ENCODE assay signal across 19 mouse cellular contexts in the genomic region with DNA sequence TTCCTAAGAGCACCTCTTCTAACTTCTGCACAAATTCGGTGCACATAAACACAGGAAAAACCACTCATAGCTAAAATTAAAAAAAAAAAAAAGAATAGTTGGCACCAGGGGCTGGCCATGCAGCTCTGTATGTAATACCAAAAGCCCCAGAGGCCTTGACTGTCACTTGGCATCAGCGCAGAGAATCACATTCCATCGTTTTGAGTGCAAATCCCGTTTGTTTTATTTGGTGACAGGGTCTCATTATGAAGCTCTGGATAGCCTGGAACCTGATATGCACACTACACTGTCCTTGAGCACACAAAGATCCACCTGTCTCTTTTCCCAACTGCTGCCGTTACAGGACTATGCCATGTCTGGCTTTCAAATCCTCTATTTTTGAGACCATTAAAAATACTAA. TPM values are rescaled to one million over a fixed set of nuclear protein-coding genes. Genes with fewer than 3 reads are reported as not detected.
A peak's percentile ranks its signal among the peaks of the same experiment; 100 is the strongest.
DNase-seq lines count a peak whose midpoint lies in the region; ATAC-seq and TF ChIP-seq lines count a peak whose summit lies in the region.
"Had no signal": no experiment of that assay in that cellular context is flagged by ENCODE, and none has a peak within 500 bp of the region (broad histone marks: within the 10 kb centered on the region; RNA-seq: fewer than 3 reads in every experiment).

No protein-coding gene starts in this region.

- intact Hi-C loops in left cerebral cortex, adult 2 months (cut with DNase I) = no loop called here
- intact Hi-C loops in left cerebral cortex, postnatal 25 days (cut with DNase I) = no loop called here

- no peak for TF ChIP-seq CTCF in left cerebral cortex, adult 2 months (IDR thresholded peaks at IDR 0.05)
- no peak for TF ChIP-seq CTCF in olfactory bulb, adult 2 months (IDR thresholded peaks at IDR 0.05; ENCODE audit: insufficient read depth, low read depth, low read length)

- ATAC-seq in midbrain, embryonic 12.5 days (ENCODE audit: low FRiP score, low read depth) = no peak
- ATAC-seq: intestine, embryonic 15.5 days had no signal

- H3K9me3 ChIP-seq in midbrain, embryonic 12.5 days = no peaks in the 10 kb centered on the region
- H3K9me3 ChIP-seq: embryonic facial prominence, embryonic 13.5 days; intestine, embryonic 15.5 days had no signal

- TF ChIP-seq POLR2A in olfactory bulb, adult 2 months (IDR thresholded peaks at IDR 0.05; ENCODE audit: insufficient read depth, low read depth, low read length) = no peak

- H3K27ac ChIP-seq in left cerebral cortex, adult 2 months = peak overlapping the region; percentile 12; the same call in 1 of the 2 replicates
- peak overlapping the region; percentile 99 for H3K27ac ChIP-seq in midbrain, embryonic 12.5 days (replicated peaks)
- H3K27ac ChIP-seq in olfactory bulb, adult 2 months (ENCODE audit: insufficient read depth, low read depth, low read length) = peak overlapping the region; percentile 46
- H3K27ac ChIP-seq: embryonic facial prominence, embryonic 13.5 days; heart, adult 2 months; intestine, embryonic 15.5 days; macrophage had no signal

- H3K4me2 ChIP-seq in midbrain, embryonic 12.5 days (replicated peaks) = peak overlapping the region; percentile 58
- H3K4me2 ChIP-seq: embryonic facial prominence, embryonic 13.5 days; intestine, embryonic 15.5 days; liver, embryonic 11.5 days; lung, embryonic 14.5 days had no signal

- WGBS in midbrain, embryonic 12.5 days = 65% methylated on average over 5 of the region's 5 CpGs
- WGBS in olfactory bulb, adult 2 months = 44% methylated on average over 5 of the region's 5 CpGs

- no peaks in the 10 kb centered on the region for H3K27me3 ChIP-seq in midbrain, embryonic 12.5 days
- H3K27me3 ChIP-seq: intestine, embryonic 15.5 days had no signal

- H3K4me3 ChIP-seq in left cerebral cortex, adult 2 months = no peak overlapping the region
- H3K4me3 ChIP-seq in midbrain, embryonic 12.5 days = no peak overlapping the region
- H3K4me3 ChIP-seq in olfactory bulb, adult 2 months (ENCODE audit: insufficient read depth, low read depth, low read length) = no peak overlapping the region
- H3K4me3 ChIP-seq: embryonic facial prominence, embryonic 13.5 days; heart, adult 2 months; intestine, embryonic 15.5 days had no signal

- peaks cover 31% of the 10 kb centered on the region for H3K4me1 ChIP-seq in midbrain, embryonic 12.5 days
- peaks cover 6% of the 10 kb centered on the region; the same call in 1 of the 2 replicates for H3K4me1 ChIP-seq in olfactory bulb, adult 2 months (ENCODE audit: control insufficient read depth, insufficient read depth, low read length)

- peak; percentile 60 for DNase-seq in cerebellum, adult 9-10 months
- no peak for DNase-seq in cerebellum, adult 8-10 months
- DNase-seq in left cerebral cortex, adult 2 months (ENCODE audit: extremely low spot score in 1 of 2, low spot score in 2 of 2) = no peak
- DNase-seq in left cerebral cortex, postnatal 25 days (ENCODE audit: low spot score in 2 of 2) = no peak
- no peak for DNase-seq in urinary bladder, postnatal 25 days (ENCODE audit: low spot score)
- no peak for DNase-seq in embryo, embryonic 9.5 days (ENCODE audit: extremely low spot score)
- DNase-seq: adrenal gland, postnatal 25 days; heart, adult 2 months; heart, postnatal 10 days; kidney, postnatal 14 days; lung, embryonic 14.5 days; right cerebral cortex, postnatal 4 days; thymus, adult 18-20 months had no signal

- H3K36me3 ChIP-seq in midbrain, embryonic 12.5 days = no peaks in the 10 kb centered on the region
- H3K36me3 ChIP-seq: embryonic facial prominence, embryonic 13.5 days; intestine, embryonic 15.5 days had no signal

- H3K9ac ChIP-seq in midbrain, embryonic 12.5 days (replicated peaks) = no peak overlapping the region
- H3K9ac ChIP-seq: embryonic facial prominence, embryonic 13.5 days; intestine, embryonic 15.5 days; lung, embryonic 14.5 days had no signal

RNA-seq across cellular contexts. Expression of a gene that starts 2.5 kb away (rescaled TPM):
- total RNA-seq in left cerebral cortex, adult 2 months (2021) = 10 to 100 TPM; 88.5 to 98.9 TPM
- total RNA-seq in left cerebral cortex, postnatal 25 days (2021) = 100 to 1,000 TPM in 1 of 2 experiments, 10 to 100 TPM in 1; 90.4 to 111 TPM
- 177 and 223 TPM in 2 replicates for polyA plus RNA-seq in midbrain, embryonic 12.5 days (2016; fragmentation: Nextera tagmentation; extraction: Ambion mirVana)
- polyA plus RNA-seq in olfactory bulb, adult 2 months (2012; ENCODE audit: insufficient read depth, insufficient read length, low replicate concordance, missing spikeins) = not detected in 2 replicates
- polyA plus RNA-seq: macrophage had no signal

RNA-seq across cellular contexts. Expression of a gene that starts 3.3 kb away (rescaled TPM):
- total RNA-seq in left cerebral cortex, adult 2 months (2021) = 10 to 100 TPM; 55.5 to 59.1 TPM
- total RNA-seq in left cerebral cortex, postnatal 25 days (2021) = 10 to 100 TPM; 62.2 to 64.8 TPM
- 87.2 and 87.5 TPM in 2 replicates for polyA plus RNA-seq in midbrain, embryonic 12.5 days (2016; fragmentation: Nextera tagmentation; extraction: Ambion mirVana)
- not detected in 2 replicates for polyA plus RNA-seq in olfactory bulb, adult 2 months (2012; ENCODE audit: insufficient read depth, insufficient read length, low replicate concordance, missing spikeins)

RNA-seq across cellular contexts. Expression of a gene that starts 3.3 kb away (rescaled TPM):
- 1 to 10 TPM; 4.8 to 4.9 TPM for total RNA-seq in left cerebral cortex, adult 2 months (2021)
- 1 to 10 TPM; 5.4 TPM for total RNA-seq in left cerebral cortex, postnatal 25 days (2021)
- 0.64 and 0.86 TPM in 2 replicates for polyA plus RNA-seq in midbrain, embryonic 12.5 days (2016; fragmentation: Nextera tagmentation; extraction: Ambion mirVana)
- not detected in 2 replicates for polyA plus RNA-seq in olfactory bulb, adult 2 months (2012; ENCODE audit: insufficient read depth, insufficient read length, low replicate concordance, missing spikeins)

RNA-seq across cellular contexts. Expression of a gene that starts 12.5 kb away (rescaled TPM):
- total RNA-seq in left cerebral cortex, adult 2 months (2021) = 100 to 1,000 TPM; 445 to 469 TPM
- total RNA-seq in left cerebral cortex, postnatal 25 days (2021) = 100 to 1,000 TPM; 480 to 498 TPM
- 437 and 465 TPM in 2 replicates for polyA plus RNA-seq in midbrain, embryonic 12.5 days (2016; fragmentation: Nextera tagmentation; extraction: Ambion mirVana)
- not detected in 2 replicates for polyA plus RNA-seq in olfactory bulb, adult 2 months (2012; ENCODE audit: insufficient read depth, insufficient read length, low replicate concordance, missing spikeins)

RNA-seq across cellular contexts. Expression of a gene that starts 26.7 kb away (rescaled TPM):
- total RNA-seq in left cerebral cortex, adult 2 months (2021) = 10 to 100 TPM; 25.6 to 26.1 TPM
- 10 to 100 TPM; 21.5 to 23.7 TPM for total RNA-seq in left cerebral cortex, postnatal 25 days (2021)
- polyA plus RNA-seq in midbrain, embryonic 12.5 days (2016; fragmentation: Nextera tagmentation; extraction: Ambion mirVana) = 19.9 and 20.5 TPM in 2 replicates
- not detected in 2 replicates for polyA plus RNA-seq in olfactory bulb, adult 2 months (2012; ENCODE audit: insufficient read depth, insufficient read length, low replicate concordance, missing spikeins)

Comparison
In these comparisons a context has a peak if more than half of its experiments do, and no peak if none do; other contexts are left out.
1. H3K27ac ChIP-seq: peak in every context shown above with its lines; median percentile 99 in midbrain, embryonic 12.5 days; 46 in olfactory bulb, adult 2 months; 12 in left cerebral cortex, adult 2 months.